Mouse (Mus musculus): ENCODE results near the gene Tnfrsf17.

The Tnfrsf17 gene

GRCm38 (mm10) chr16:11313512-11313911 lies at the start of gene Tnfrsf17:
TSS of gene Tnfrsf17 (plus strand) at chr16:11313812.
- in situ Hi-C loops (cut with MboI; ENCODE audit: unreplicated experiment in 2 of 2), result loop anchor here (5.0 to 25.0 kb wide), 3 partner anchors 61 to 1799 kb away; partner anchors contain the start of genes Ercc4 (in 1 of the 2) and Gspt1 (in 1 of the 2)

GRCm38 (mm10) chr16:11266556-11266955 lies 47.1 kb upstream of the Tnfrsf17 start:
- in situ Hi-C loops (cut with MboI; ENCODE audit: unreplicated experiment in 2 of 2), result no loop called here

- in situ Hi-C loops (cut with MboI; ENCODE audit: unreplicated experiment in 2 of 2), result no loop called here
Measured at GRCm38 (mm10) chr16:11269808-11270207, 43.8 kb upstream of the Tnfrsf17 start.

- in situ Hi-C loops (cut with MboI; ENCODE audit: unreplicated experiment in 2 of 2), result no loop called here
Measured at GRCm38 (mm10) chr16:11270642-11271041, 43.0 kb upstream of the Tnfrsf17 start.

GRCm38 (mm10) chr16:11271073-11271472 lies 42.5 kb upstream of the Tnfrsf17 start:
- in situ Hi-C loops (cut with MboI; ENCODE audit: unreplicated experiment in 2 of 2), result no loop called here

- in situ Hi-C loops (cut with MboI; ENCODE audit: unreplicated experiment in 2 of 2), result loop anchor here in 1 of 2 experiments (25.0 kb wide), 1 partner anchor 910 kb away; no protein-coding TSS in a partner anchor
Measured at GRCm38 (mm10) chr16:11276888-11277287, 36.7 kb upstream of the Tnfrsf17 start.

- in situ Hi-C loops (cut with MboI; ENCODE audit: unreplicated experiment in 2 of 2), result loop anchor here in 1 of 2 experiments (25.0 kb wide), 1 partner anchor 909 kb away; no protein-coding TSS in a partner anchor
Measured at GRCm38 (mm10) chr16:11278778-11279177, 34.8 kb upstream of the Tnfrsf17 start.

- in situ Hi-C loops (cut with MboI; ENCODE audit: unreplicated experiment in 2 of 2), result loop anchor here in 1 of 2 experiments (25.0 kb wide), 1 partner anchor 905 kb away; no protein-coding TSS in a partner anchor
Measured at GRCm38 (mm10) chr16:11282655-11283232, 30.9 kb upstream of the Tnfrsf17 start.

GRCm38 (mm10) chr16:11284881-11285280 lies 28.7 kb upstream of the Tnfrsf17 start:
- in situ Hi-C loops (cut with MboI; ENCODE audit: unreplicated experiment in 2 of 2), result loop anchor here in 1 of 2 experiments (25.0 kb wide), 1 partner anchor 902 kb away; no protein-coding TSS in a partner anchor

- in situ Hi-C loops (cut with MboI; ENCODE audit: unreplicated experiment in 2 of 2), result loop anchor here in 1 of 2 experiments (25.0 kb wide), 1 partner anchor 901 kb away; no protein-coding TSS in a partner anchor
Measured at GRCm38 (mm10) chr16:11285949-11286348, 27.7 kb upstream of the Tnfrsf17 start.

GRCm38 (mm10) chr16:11288873-11289272 lies 24.7 kb upstream of the Tnfrsf17 start:
- in situ Hi-C loops (cut with MboI; ENCODE audit: unreplicated experiment in 2 of 2), result loop anchor here in 1 of 2 experiments (25.0 kb wide), 1 partner anchor 898 kb away; no protein-coding TSS in a partner anchor

- in situ Hi-C loops (cut with MboI; ENCODE audit: unreplicated experiment in 2 of 2), result loop anchor here in 1 of 2 experiments (5.0 to 25.0 kb wide), 3 partner anchors 263 to 892 kb away; no protein-coding TSS in a partner anchor
Measured at GRCm38 (mm10) chr16:11295583-11295982, 18.0 kb upstream of the Tnfrsf17 start.

- in situ Hi-C loops (cut with MboI; ENCODE audit: unreplicated experiment in 2 of 2), result loop anchor here in 1 of 2 experiments (5.0 to 25.0 kb wide), 3 partner anchors 265 to 890 kb away; no protein-coding TSS in a partner anchor
Measured at GRCm38 (mm10) chr16:11297700-11298099, 15.9 kb upstream of the Tnfrsf17 start.

GRCm38 (mm10) chr16:11303741-11304140 lies 9.9 kb upstream of the Tnfrsf17 start:
- in situ Hi-C loops (cut with MboI; ENCODE audit: unreplicated experiment in 2 of 2), result loop anchor here in 1 of 2 experiments (25.0 kb wide), 1 partner anchor 1809 kb away; the partner anchor contains the start of gene Ercc4

GRCm38 (mm10) chr16:11305531-11305930 lies 8.1 kb upstream of the Tnfrsf17 start:
- in situ Hi-C loops (cut with MboI; ENCODE audit: unreplicated experiment in 2 of 2), result loop anchor here in 1 of 2 experiments (25.0 kb wide), 1 partner anchor 1807 kb away; the partner anchor contains the start of gene Ercc4

GRCm38 (mm10) chr16:11315786-11316320 lies 2.2 kb downstream of the Tnfrsf17 start:
- in situ Hi-C loops (cut with MboI; ENCODE audit: unreplicated experiment in 2 of 2), result loop anchor here (5.0 to 25.0 kb wide), 4 partner anchors 96 to 1796 kb away; partner anchors contain the start of gene Ercc4 (in 1 of the 2)

GRCm38 (mm10) chr16:11316748-11317147 lies 3.1 kb downstream of the Tnfrsf17 start:
- in situ Hi-C loops (cut with MboI; ENCODE audit: unreplicated experiment in 2 of 2), result loop anchor here (5.0 to 25.0 kb wide), 4 partner anchors 96 to 1796 kb away; partner anchors contain the start of gene Ercc4 (in 1 of the 2)

- in situ Hi-C loops (cut with MboI; ENCODE audit: unreplicated experiment in 2 of 2), result loop anchor here (5.0 to 25.0 kb wide), 4 partner anchors 95 to 1795 kb away; partner anchors contain the start of gene Ercc4 (in 1 of the 2)
Measured at GRCm38 (mm10) chr16:11317324-11317723, 3.7 kb downstream of the Tnfrsf17 start.

- in situ Hi-C loops (cut with MboI; ENCODE audit: unreplicated experiment in 2 of 2), result loop anchor here (10.0 to 25.0 kb wide), 2 partner anchors 62 to 1790 kb away; partner anchors contain the start of gene Ercc4 (in 1 of the 2)
Measured at GRCm38 (mm10) chr16:11322409-11323323, 9.1 kb downstream of the Tnfrsf17 start, which contains the start of gene Snx29. TSS of gene Snx29 (plus strand) at chr16:11322908.

Measured in v-Abl transformed pro-B cells (cell line).